Mouse (Mus musculus): ENCODE data around the gene Gorasp2.
A peak's percentile ranks its signal among the peaks of the same experiment; 100 is the strongest.

Gene Gorasp2

DNA sequence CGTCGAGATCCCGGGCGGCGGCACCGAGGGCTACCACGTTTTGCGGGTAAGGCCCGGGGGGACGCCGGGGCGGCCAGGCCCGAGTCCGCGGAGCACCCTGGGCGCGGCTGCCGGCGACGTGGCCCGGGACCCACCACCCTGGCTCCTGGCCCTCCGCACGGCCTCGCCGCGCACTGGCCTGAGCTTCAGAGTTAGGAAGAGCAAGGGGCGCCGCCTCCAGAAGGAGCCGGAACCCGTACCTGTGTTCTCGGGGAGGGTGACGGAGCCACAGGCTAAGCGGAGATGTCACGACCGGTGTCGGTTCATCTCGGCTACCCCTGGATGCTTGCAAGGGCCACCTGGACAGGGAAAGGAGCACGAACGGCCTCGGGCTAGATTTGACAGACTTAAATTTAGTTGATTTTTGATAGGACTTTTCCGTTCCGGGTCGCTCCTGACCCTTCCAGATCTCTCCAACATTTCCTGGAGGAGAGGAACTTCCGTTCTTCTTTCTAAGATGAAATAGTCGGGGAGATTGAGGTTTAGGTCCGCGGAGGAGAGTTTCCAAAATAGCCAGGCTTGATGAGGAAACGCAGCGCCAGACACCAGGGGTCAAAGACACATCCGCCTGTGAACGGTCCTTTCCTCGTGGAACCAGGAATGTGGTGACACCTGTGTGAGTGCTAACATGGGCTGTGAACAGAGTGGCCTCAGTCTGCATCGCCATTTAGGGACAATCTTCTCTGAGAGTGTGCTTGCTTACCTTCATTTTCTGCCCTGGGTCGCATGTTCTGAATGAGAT lies 529 bp downstream of the Gorasp2 start, which contains the start of gene Gm26558:
Gene Gm26558 (minus strand): TSS at position 394 of the 781 bp plus-strand sequence.
- peak; percentile 32 for DNase-seq (ENCODE audit: low read depth, low spot score)

DNA sequence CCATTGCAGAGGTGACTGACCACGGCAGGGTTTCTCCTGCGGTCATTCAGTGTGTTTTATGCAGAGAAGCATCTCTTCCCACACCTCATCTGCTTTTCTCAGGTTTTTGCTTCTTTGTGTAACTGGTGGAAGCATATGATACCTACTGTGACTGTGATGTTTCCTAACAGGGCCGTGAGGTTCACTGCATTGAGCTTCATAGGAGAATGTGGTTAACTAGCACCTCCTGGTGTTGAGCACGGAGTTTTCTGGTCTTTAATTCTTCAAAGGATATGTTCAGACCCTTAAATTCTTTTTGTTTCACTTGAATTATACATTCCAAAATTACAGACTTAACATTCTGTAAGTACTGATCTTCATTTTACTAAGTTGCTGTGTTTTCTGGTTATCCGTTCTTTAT lies 2.4 kb downstream of the Gorasp2 start:
- DNase-seq (ENCODE audit: low read depth, low spot score), result peak; percentile 40

DNA sequence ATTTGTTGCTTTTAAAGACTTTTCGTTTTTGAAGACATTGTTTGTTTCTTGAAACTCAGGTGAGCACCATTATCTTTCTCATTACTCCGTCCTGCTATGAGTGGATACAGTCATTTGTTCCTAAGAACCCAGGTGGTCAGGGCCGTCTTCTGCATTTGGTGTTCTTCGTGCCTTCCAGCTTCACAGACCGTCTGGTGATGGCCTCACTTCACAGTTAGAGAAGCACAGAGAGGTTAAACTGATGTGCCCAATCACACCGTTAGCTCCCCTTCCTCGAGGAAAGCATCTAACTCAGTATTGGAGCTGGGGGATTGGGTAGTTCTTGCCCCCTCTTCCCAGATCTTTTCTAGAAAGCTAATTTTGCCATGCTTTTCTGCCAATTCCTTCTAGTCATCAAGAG lies 5.6 kb downstream of the Gorasp2 start:
- no peak for DNase-seq (ENCODE audit: low read depth, low spot score)

DNA sequence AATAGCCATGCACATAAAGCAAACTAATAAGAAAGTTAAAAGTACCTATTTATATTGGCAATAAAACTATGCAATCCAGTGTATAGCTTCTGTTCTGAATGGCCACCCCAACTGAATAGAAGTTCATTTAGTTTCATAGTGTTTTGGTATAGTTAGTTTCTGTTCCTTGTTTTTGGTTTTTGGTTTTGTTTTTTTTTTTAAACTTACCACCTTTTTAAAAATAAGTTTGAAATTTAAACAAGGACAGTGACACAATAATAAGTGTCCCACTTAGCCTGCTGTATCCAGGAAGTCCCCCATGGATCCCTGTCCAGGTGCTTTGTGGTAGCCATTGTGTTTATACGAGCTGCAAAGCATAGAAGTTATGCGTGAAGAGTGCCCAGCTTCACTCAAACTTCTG lies 7.9 kb downstream of the Gorasp2 start:
- no peak for DNase-seq (ENCODE audit: low read depth, low spot score)

DNA sequence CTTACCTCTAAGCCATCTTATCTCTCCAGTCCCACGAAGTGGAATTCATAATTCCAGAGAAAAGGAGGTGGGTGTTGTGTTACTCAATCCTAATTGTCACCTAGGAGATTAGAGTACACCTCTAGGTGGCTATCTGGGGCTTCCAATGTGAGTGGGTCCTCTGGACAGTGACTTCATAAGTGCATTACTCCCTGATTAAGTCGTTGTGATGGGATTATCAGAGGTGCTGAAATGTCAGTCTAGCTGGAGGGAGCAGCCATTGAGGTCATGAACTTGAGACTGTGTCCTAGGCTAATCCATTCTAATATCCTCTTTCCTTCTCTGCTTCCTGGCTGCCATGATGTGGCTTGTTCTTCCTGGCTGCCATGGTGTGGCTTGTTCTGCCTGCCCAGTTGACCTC lies 8.5 kb downstream of the Gorasp2 start:
- DNase-seq (ENCODE audit: low read depth, low spot score), result no peak

DNA sequence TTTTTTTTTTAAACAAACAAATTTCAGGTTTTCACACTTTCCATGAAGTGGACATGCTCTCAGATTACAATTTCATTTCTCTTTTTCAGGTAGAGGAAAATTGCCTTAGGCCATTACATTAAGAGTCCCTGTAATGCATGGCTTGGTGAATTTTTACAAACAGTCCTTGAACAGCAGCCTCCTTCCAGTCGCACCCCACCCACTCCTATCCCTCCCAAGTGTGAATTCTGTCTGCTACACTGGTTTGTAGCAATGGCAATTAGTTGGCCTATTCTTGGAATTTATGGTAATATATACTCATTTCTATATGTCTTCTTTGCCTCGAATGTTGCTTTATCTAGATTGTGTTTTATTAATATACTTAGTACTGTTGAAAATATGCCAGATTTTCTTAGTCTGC lies 11.1 kb downstream of the Gorasp2 start:
- no peak for DNase-seq (ENCODE audit: low read depth, low spot score)

DNA sequence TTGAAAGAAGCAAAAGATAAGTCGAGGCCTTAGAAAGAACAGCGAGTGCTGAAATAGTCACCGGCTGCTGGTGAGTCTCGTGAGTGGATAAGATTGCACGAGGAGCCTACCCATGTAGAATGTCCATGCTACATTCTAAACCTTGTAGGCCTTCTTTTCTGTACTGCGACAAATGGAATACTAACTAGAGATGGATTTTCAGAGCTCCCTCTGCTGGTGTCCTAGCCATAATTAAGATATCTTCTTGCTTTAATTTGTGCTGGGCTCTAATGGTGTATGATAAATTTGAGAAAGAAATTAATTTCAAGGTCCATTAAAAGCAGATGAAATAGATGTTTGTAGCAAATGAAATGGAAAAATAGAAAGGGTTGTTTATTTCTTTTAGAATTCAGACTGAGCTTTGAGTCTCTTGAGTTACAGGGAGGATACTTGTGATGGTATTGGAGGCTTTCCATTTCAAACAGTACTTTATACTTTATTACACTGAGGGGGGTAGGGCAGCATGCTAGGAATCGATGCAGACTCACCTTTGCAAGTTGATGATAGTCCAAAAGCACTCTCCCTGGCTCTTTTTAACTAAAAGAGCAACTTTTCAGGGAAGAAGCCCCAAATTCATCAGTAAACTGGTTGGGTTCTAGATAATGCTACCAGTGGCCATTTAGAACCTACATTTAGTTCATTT lies 12.2 kb downstream of the Gorasp2 start:
- no peak for DNase-seq (ENCODE audit: low read depth, low spot score)

DNA sequence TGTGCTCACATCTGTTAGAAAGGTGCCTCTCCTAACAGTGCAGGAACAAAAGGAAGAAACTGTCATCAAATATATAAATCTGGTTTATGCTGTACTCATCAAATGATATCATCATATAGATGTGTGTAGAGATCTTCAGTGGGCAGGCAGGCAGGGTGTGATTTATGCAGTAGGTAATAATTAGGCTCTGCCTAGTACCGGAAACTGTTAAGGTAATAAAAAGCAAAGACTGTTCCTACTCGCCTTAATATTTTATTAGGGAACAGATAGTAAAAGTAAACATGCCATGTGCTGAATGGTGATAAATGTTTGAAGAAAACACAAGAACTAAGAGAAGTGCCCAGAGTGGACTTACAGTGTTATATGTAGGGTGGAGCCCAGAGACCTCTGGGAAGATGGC lies 20.9 kb downstream of the Gorasp2 start:
- DNase-seq (ENCODE audit: low read depth, low spot score), result no peak

DNA sequence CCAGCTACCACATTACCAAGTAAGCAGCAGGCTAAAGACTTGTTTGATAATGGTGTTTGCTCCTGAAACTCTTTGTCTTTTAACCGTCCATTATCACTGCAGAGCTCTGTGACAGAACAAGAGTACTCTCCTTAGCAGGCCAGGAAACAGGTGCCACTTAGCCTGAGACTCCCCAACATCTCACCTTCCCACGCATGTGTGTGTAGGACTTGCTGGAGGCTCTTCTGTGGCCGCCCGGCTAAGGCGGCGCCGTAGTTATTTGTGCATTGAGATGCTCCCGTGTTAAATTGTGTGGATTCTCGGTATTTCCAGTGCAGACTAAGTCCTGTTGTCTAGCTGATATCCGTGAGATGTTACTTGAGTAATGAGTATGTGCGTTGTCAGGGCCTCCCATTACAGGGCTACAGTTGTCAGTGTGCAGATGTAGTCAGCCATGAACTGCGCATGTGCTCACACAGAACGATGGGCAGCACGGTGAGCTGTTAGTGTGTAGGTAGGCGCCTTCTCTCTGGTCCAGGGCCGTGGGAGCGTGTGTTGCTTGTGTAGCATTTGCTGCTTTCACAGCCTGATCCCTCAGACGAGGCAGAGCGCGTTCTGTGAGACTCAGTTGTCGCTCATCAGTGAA lies 27.2 kb downstream of the Gorasp2 start:
- no peak for DNase-seq (ENCODE audit: low read depth, low spot score)

DNA sequence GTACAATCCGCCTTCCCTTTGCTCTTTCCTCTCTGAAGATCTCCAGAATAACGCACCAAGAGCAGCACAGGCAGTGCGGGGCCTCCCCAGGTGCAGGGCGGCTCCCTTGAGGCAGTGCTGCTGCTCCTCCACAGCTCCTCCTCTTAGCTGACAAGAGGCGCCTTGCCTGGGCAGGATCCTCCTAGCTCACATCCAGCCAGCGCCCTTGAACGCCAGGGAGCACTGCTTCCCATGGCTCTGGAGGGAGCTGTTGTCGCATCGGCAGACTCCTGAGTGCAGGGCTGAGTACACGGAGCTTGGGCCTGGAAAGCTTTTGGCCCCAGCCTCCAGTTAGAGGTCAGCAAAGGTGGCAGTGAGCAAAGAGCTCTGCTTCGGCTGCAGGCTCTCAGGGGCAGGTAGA lies 28.8 kb downstream of the Gorasp2 start:
- DNase-seq (ENCODE audit: low read depth, low spot score), result no peak

DNA sequence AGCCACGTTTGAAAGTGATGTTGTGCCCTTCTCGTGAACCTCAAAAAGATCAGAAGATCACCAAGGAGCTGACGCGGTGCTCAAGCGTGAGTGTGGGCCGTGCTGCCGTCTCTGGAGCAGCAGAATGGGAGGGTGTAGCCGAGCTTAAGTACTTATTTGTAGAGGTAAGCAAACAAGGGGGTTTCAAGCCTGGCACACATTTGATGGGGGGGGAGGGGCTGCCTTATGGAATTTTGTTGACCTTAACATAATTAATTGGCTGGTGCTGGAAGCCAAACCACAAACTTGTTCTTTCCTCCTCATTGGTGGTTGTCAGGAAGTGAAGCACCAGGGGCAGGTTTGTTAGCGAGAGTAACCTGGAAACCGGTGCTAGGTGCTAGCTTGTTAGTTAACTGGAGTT lies 34.3 kb downstream of the Gorasp2 start:
- DNase-seq (ENCODE audit: low read depth, low spot score), result no peak

DNA sequence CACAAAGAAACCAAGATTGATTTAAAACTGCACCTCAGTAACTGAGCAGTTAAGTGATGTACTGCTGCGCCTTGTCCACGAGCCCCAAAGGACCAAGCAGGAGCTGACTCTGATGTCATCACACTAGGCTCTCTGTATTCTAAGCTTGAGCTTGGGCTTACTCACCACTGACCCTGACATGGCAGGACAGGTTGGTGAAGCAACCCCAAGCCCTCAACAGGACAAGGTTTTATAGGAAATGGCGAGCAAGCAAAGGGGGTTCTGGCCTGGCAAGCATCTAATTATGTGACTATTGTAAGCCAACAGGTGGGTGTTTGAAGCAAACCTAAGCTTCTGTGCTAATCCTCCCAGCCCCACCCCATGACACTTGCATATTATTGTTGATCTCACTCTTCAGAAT lies 39.5 kb downstream of the Gorasp2 start:
- DNase-seq (ENCODE audit: low read depth, low spot score), result no peak

DNA sequence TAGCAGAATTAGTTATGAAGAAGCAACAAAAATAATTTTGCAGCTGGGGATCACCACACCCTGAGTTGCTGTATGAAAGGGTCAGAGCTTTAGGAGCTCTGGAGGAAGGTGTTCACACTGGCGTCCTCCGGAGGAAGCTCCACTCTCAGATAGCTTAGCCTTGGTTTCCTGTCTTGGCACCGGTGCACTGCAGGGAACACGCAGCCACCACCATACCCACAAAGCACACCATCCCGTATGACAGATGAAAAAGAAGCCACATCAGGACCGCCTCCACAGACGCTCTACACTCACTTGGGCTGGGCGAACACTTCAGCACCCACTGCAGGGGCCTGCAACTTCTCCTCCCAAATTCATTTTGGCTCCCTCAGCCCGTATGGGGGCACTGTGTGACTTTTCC lies 40.2 kb downstream of the Gorasp2 start:
- DNase-seq (ENCODE audit: low read depth, low spot score), result peak; percentile 54

DNA sequence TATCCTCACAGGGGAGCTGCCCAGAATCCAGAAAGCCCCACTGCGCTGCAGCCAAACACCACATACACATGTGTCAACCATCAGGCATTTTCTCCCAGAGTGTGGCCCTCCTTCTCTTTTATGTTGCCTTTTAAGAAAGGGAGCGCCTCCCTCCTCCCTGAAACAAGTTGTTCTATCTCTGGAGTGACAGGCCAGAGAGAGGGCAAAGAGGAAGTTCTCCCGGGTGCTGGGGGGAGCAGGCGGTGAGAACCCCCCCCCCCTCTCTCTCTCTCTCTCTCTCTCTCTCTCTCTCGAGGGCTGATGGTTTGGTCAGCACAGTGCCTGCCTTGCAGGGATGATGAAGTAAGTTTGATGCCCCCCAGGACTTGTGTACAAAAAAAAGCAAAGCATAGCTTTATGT lies 41.0 kb downstream of the Gorasp2 start:
- no peak for DNase-seq (ENCODE audit: low read depth, low spot score)

DNA sequence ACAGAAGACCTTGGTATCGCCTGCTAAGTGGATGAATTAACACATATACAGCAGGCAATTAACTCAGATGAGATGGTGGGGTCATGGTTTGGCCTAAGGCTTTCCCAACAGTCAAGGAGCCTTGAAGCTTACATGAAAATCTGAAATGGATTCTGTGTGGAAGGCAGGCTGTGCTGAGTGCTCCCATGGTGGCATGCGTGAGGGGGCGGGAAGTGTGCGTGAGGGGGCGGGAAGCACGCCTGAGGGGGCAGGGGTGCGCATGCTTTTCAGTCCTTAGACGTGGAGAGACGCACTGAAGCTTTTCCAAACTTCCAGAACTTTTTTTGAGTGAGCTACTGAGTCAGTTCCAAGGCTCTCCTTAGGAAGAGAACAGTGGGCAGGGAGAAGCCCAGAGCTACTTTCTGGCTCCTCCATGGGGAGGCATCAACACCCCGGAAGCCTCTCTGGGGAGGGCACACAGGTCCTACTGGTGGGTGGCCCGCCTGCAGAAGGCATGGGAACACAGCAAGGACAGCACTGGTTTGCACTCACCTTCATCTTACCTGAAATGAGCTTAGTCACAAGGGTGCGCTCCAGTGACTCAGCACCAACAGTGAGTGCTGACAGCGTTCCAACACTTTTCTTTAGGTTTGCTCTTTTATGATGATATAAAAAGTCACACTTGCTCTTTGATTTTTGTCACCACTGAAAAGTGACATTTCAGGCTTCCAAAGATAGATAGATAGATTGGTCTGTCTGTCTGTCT lies 47.8 kb downstream of the Gorasp2 start:
- DNase-seq (ENCODE audit: low read depth, low spot score), result no peak

DNA sequence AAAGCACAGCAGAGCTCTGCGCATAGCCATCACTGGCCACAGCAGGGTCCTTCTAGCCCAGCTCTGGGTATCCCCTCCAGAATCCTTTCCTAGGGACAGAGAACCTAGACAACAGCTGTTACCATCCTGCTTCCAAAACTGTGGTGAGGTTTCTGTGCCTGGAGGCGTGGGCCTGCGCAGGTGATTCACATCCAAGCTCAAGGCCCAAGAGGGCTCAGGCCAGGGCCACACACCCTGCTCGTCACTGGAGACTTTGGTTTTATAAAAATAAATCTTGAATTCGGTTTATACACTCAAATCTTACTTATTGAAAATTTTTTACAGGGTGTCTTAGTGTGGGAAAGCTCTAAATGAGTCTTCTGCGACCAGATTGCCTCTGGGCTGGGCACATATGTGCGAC lies 48.9 kb downstream of the Gorasp2 start:
- no peak for DNase-seq (ENCODE audit: low read depth, low spot score)

DNA sequence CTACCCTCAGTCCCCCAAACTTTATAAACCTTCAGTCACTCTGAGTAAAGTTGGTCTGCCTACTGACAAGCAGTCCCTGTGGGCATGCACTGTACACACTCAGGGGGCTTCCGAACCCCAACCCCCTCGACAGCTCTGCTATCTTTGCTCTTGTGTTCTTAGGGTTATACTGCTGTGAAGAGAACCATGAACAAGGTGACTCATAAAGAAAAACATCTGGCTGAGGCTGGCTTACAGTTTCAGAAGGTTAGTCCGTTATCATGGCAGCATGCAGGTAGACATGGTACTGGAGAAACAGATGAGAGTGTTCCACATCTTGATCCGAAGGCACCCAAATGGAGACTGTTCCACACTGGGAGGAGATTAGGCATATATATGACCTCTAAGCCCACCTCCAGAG lies 49.5 kb downstream of the Gorasp2 start:
- DNase-seq (ENCODE audit: low read depth, low spot score), result no peak

DNA sequence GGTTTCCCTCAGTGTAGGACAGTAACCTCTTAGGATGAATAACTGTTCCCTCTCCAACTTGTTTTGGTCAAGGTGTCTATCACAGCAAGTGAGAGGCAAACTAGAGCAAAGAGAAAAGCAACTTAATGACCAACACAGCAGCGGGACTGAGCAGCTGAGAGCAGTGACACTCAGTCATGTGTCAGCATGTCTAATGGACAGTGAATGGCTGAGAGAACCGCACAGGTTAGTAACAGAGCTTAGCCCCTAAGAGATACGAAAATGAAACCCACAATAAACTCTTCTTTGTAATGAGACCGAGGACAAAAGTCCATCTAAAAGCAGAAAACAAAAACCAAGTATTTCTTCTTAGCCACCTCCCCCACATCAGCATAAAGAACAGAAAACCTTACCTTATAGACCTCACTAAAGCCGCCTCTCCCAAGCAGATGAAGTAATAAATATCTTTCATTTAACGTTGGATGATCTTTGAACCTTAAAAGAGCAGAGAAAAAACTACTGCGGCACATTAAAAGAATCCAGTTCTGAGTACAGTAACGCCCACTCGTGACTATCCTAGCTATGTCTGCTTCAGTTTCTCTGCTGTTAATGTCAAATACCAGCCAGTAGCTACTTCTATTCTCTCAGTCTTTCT lies 62.4 kb downstream of the Gorasp2 start:
- no peak for DNase-seq (ENCODE audit: low read depth, low spot score)

DNA sequence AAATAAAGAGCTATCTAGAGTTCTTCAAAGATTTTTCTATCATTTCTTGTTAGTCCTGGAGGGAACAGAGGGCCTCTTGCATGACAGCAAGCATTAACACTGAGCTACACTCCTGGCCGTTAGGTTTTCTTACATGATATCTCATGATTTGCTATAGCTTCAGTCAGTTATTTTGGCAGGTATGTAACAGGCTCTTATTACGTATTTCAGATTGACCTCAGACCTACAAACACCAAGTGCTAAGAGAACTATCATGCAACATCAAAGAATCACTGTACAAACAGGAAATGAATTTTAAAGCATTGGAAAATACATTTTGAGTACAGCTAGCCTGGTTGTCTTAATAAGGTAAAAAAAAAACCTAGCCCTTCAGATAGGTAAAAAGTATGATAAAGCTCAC lies 65.7 kb downstream of the Gorasp2 start:
- DNase-seq (ENCODE audit: low read depth, low spot score), result peak; percentile 41

DNA sequence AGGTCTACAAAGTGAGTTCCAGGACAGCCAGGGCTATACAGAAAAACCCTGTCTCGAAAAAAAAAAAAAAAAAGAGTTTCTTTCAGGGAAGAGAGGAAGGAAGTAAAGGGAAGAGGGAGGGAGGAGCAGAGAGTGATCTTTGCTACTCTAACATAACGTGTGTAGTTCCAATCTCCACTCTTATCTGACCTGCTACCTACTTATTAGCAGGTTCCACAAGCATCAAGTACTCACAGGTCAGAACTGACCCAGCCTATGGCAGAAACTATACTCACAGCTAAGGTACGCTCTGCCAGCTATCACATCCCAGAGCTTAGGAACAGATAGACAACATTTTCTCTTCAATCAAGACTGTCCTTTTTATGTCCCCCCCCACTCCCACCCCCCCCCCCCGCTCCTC lies 74.2 kb downstream of the Gorasp2 start:
- no peak for DNase-seq (ENCODE audit: low read depth, low spot score)

DNA sequence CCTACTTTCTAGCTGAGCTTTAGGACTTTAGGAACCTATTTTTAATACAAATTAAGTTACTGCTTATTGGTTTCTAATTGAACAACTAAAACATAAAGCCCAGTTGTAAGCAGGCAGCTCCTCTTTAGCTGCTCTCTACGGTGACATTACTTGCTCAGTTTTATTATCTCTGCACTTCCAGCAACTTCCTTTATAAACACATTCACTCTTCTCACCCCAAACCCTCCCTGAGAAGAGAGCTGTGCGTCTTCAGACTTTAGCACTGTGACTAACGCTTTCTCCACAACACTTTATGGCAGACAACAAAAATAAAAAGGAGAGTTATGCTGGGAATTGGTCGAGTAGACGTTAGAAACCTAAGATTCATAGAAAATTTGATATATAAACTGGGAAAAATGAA lies 74.6 kb downstream of the Gorasp2 start:
- DNase-seq (ENCODE audit: low read depth, low spot score), result no peak

DNA sequence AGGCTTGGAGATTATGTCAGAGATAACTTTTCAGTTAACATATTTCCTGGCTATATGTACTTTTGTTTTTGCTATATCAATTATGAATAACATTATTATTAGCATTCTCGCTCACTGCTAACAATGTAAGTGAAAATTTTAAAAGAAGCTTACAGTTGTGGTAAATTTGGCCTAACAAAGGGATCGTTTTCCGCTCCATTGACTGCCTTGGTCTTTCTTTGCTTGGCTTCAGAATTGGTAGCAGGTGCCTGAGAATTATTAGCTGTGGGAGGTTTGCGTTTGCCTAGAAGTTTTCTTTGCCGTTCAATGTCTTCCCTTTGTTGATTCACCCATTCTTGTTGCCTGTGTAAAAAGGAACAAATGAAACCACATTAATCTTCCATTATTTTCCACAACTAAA lies 80.5 kb downstream of the Gorasp2 start:
- DNase-seq (ENCODE audit: low read depth, low spot score), result no peak

All from CD4-positive helper T cell, adult 2 months (primary cell).